Mouse (Mus musculus) G1E (cell line): ENCODE data around the gene Snai1. TPM values are rescaled to one million over a fixed set of nuclear protein-coding genes. Genes with fewer than 3 reads are reported as not detected.

Source experiments
- ATAC-seq: 2 replicates; pipeline ENCODE4 v1.8.0; 2016; ENCODE audit warnings: mild to moderate bottlenecking; ENCODE audit not compliant: insufficient number of reproducible peaks, poor library complexity, low FRiP score, severe bottlenecking; ENCODE audit errors: extremely low read depth
- DNase-seq: peaks from one replicate; pipeline ENCODE4 v3.0.0; 2012; ENCODE audit warnings: low spot score
- H3K27me3 ChIP-seq: 2 replicates; pipeline ENCODE4 v1.6.1; 2012; ENCODE audit warnings: mild to moderate bottlenecking, low read length, inconsistent platforms; ENCODE audit not compliant: insufficient read depth
- H3K36me3 ChIP-seq: replicated peaks from 2 replicates; pipeline ENCODE3; 2012; ENCODE audit warnings: mild to moderate bottlenecking, inconsistent platforms
- H3K4me1 ChIP-seq: 2 replicates; pipeline ENCODE4 v1.6.1; 2012; ENCODE audit warnings: low read depth, low read length, inconsistent platforms, mixed read lengths; ENCODE audit not compliant: insufficient read depth
- H3K4me3 ChIP-seq: 2 replicates; pipeline ENCODE4 v1.5.1; 2012; ENCODE audit warnings: low read depth, mild to moderate bottlenecking, inconsistent platforms, low read length, moderate library complexity, mixed read lengths
- H3K9me3 ChIP-seq: replicated peaks from 2 replicates; pipeline ENCODE4 v1.6.1; 2012; ENCODE audit warnings: inconsistent platforms
- CTCF ChIP-seq: IDR thresholded peaks from 2 replicates; pipeline ENCODE4 v1.5.1; 2012; ENCODE audit warnings: low read depth, low read length, inconsistent platforms, mixed read lengths
- GATA1 ChIP-seq: IDR thresholded peaks from 2 replicates; pipeline ENCODE4 v1.6.1; 2012; ENCODE audit warnings: borderline replicate concordance, low read length, inconsistent platforms, mixed read lengths
- GATA2 ChIP-seq: IDR thresholded peaks from 2 replicates; pipeline ENCODE4 v1.6.1; 2012; ENCODE audit warnings: low read depth, low read length, inconsistent platforms, borderline replicate concordance
- POLR2AphosphoS5 ChIP-seq: IDR thresholded peaks from 2 replicates; pipeline ENCODE4 v1.6.1; 2012; ENCODE audit warnings: low read depth, low read length, inconsistent platforms; ENCODE audit not compliant: insufficient replicate concordance
- TAL1 ChIP-seq: conservative IDR thresholded peaks from 2 replicates; pipeline ENCODE4 v1.6.1; 2012; ENCODE audit warnings: low read depth, low read length, inconsistent platforms, mixed read lengths
- polyA plus RNA-seq: library from polyadenylated mRNA; stranded (reverse); fragments of >175 nt; gene quantifications from 2 replicates; pipeline ENCODE4 v1.2.3, GENCODE M21; 2012
- total RNA-seq, 2 experiments: library from RNA; stranded (forward) in 1 of 2; stranded (reverse) in 1 of 2; fragments of 200-1000 nt in 1 of 2; fragments of >200 nt in 1 of 2; fragmentation: Nextera tagmentation in 1 of 2; gene quantifications; 2 replicates each; pipeline ENCODE4 v1.2.3; 2014 to 2017

The Snai1 gene
- total and polyA plus RNA-seq, 3 experiments = not detected

DNA sequence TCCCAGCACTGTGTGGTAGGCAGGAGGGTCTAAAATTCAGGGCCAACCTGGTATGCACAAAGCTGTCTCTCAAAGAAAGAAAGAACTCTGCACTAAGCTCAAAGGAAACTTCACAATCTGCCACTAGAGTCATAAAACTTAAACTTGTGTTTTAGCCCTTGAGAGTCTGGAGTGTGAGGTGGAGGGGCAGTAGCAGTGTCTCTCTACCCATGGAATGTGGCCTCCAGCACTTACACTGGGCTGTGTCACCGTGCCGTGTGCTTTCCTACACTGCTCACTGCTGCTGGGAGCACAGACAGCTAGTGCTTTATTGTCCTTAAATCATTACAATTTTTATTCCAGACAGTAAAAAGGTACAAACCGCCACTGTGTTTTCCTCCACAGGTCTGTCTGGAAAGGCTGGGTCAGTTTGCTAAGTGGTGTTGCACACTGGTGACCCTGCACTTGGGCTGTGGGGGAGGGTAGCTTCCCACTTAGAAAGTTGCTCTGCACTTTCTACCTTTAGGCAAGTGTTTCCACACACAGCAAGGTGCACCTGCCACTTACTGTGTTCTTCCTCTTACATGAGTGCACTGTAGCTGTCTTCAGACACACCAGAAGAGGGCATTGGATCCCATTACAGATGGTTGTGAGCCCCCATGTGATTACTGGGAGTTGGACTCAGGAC, 30.1 kb upstream of the Snai1 start:
- Histone ChIP-seq H3K4me3 (no peak overlapping the region), H3K36me3 (peaks cover 85% of the 10 kb centered on the region), H3K9me3 (no peaks in the 10 kb centered on the region), H3K4me1 (peaks cover 57% of the 10 kb centered on the region), H3K27me3 (no peaks in the 10 kb centered on the region)
- TF ChIP-seq POLR2AphosphoS5 = no peak
- no peak for TF ChIP-seq TAL1
- no peak for TF ChIP-seq GATA1
- no peak for TF ChIP-seq CTCF
- no peak for TF ChIP-seq GATA2
- DNase-seq = no peak
- no peak for ATAC-seq

DNA sequence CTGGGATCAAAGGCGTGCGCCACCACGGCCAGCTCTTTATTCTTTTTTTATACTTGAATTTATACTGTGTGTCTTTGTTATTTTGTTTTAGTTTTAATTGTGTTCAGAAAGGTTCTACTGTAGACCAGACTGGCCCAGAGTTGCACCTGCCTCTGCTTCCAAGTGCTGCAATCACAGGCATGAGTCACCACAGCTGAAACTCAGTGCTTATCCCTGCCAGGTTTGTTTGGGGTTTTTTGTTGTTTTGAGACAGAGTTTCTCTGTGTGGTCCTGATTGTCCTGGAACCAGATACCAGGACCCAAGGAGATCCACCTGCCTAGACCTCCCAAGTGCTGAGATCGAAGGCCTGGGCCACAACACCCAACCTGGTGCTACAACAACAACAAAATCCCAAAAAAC, 29.4 kb upstream of the Snai1 start:
- Histone ChIP-seq H3K27me3 (no peaks in the 10 kb centered on the region), H3K4me3 (no peak overlapping the region), H3K4me1 (peaks cover 54% of the 10 kb centered on the region), H3K36me3 (peaks cover 92% of the 10 kb centered on the region), H3K9me3 (no peaks in the 10 kb centered on the region)
- no peak for DNase-seq
- no peak for ATAC-seq
- no peak for TF ChIP-seq CTCF
- no peak for TF ChIP-seq GATA2
- TF ChIP-seq POLR2AphosphoS5 = no peak
- no peak for TF ChIP-seq GATA1
- no peak for TF ChIP-seq TAL1

DNA sequence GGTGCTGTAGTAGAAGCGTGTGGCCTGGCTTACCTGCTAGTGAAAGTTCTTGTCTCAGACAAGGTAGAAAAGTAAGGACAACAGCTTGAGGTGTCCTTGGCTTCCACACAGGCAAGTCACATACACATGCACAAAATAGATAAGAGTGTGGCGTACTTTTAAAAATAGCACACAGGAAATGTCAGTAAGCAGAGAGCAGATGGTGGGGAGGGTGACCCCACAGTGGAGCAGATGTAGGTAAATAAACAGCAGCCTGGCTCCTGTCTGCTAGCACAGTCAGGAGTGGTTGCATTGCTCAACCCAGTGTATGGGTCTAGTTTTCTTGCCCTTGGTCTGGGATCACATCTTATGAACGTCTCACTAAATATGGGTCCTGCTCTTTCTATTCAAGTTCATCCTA, 27.5 kb upstream of the Snai1 start:
- peak; percentile 86 for ATAC-seq
- peaks cover 96% of the 10 kb centered on the region for H3K36me3 ChIP-seq
- H3K4me3 ChIP-seq = no peak overlapping the region
- peaks cover 35% of the 10 kb centered on the region for H3K4me1 ChIP-seq
- no peak for TF ChIP-seq GATA1
- TF ChIP-seq TAL1 = 0 out of 2 replicates have a peak, but pooled peaks have one; percentile 11
- TF ChIP-seq CTCF = no peak
- no peaks in the 10 kb centered on the region for H3K27me3 ChIP-seq
- no peak for DNase-seq
- no peaks in the 10 kb centered on the region for H3K9me3 ChIP-seq

DNA sequence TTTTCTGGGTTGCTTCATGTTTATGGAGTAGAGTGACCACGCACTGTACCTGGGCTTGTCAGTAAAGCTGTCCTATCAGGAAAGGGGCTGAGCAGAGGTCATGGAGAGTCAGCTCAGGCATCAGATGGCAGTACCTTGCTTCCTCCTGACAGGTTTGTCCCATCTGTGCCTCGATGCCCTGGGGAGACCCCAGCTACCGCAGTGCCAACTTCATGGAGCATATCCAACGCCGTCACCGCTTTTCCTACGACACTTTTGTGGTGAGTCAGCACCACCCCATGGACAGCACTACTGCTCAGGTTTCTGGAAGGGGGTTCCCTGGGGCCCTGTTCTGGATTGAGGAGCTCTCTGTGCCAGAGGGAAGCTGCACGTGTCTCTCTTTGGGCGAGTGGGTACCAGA, 25.6 kb upstream of the Snai1 start:
- peaks cover 97% of the 10 kb centered on the region for H3K36me3 ChIP-seq
- no peak for ATAC-seq
- H3K4me3 ChIP-seq = no peak overlapping the region
- no peaks in the 10 kb centered on the region for H3K27me3 ChIP-seq
- no peak for TF ChIP-seq POLR2AphosphoS5
- TF ChIP-seq TAL1 = no peak
- peaks cover 21% of the 10 kb centered on the region for H3K4me1 ChIP-seq
- no peak for DNase-seq
- H3K9me3 ChIP-seq = no peaks in the 10 kb centered on the region

DNA sequence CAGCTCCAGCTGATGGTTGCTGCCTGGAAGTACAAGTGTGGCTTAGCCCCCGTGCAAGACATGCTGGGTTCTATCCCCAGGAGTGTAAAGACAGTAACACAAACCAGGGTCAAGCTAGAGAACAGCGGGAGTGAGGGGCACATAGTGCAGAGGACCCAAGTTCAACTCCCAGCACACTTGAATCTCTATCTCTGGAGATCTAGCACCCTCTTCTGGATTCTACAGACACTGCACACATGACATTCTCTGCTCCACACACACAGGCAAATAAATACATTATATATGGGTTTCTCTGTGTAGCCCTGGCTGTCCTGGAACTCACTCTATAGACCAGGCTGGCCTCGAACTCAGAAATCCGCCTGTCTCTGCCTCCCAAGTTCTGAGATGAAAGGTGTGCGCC, 25.0 kb upstream of the Snai1 start:
- H3K36me3 ChIP-seq = peaks cover 97% of the 10 kb centered on the region
- TF ChIP-seq POLR2AphosphoS5 (no peak), GATA2 (no peak), CTCF (peak; percentile 11; the same call in 1 of the 2 replicates), GATA1 (no peak)
- H3K4me3 ChIP-seq = no peak overlapping the region
- no peaks in the 10 kb centered on the region for H3K27me3 ChIP-seq
- H3K4me1 ChIP-seq = peaks cover 17% of the 10 kb centered on the region
- DNase-seq (no peak), ATAC-seq (no peak; the same call in 1 of the 2 replicates)
- H3K9me3 ChIP-seq = no peaks in the 10 kb centered on the region

DNA sequence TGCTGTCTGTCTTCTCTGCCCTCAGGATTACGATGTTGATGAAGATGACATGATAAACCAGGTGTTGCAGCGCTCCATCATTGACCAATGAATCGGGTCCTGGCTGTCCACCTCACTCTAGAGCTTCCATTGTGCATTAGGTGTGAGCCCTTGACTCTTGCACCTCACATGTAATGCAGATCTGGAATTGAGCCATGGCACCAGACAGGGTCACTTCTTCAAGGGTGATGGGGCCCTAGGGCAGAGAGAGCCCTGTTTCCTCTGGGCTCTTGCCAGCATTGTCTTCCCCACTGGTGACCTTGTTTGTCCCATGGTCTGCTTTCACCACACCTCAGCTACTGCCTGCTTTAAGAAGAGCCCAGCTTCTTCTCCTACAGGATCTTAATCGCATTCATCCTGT, 23.4 kb upstream of the Snai1 start:
- peaks cover 90% of the 10 kb centered on the region for H3K36me3 ChIP-seq
- DNase-seq = no peak

DNA sequence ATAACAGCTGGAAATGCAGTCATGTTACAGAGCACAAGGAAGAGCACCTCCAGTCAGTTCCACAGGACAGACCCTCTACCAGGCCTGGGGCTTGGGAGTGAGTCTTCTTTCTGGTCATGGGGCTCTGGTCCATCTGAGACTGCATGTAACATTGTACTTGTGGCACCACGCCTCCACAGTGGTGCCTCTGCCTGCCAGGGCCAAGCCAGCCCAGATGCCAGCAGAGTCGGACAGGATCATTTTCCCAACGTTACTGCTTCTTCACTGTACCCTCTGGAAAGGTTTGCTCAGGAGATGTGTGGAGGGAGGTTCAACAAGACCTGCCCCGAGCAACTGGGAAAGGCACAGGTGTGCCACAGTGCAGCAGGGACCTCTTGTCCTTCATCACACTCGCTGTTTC, 22.3 kb upstream of the Snai1 start:
- Histone ChIP-seq H3K27me3 (no peaks in the 10 kb centered on the region), H3K36me3 (peaks cover 81% of the 10 kb centered on the region), H3K4me1 (peaks cover 4% of the 10 kb centered on the region), H3K4me3 (no peak overlapping the region), H3K9me3 (no peaks in the 10 kb centered on the region)
- no peak for DNase-seq
- ATAC-seq = no peak
- TF ChIP-seq GATA2 (no peak), POLR2AphosphoS5 (no peak), TAL1 (no peak), CTCF (no peak), GATA1 (no peak)

More for the DNA sequence above, 23.4 kb upstream of the Snai1 start:
- no peak for ATAC-seq
- no peak for TF ChIP-seq GATA1
- TF ChIP-seq POLR2AphosphoS5 = no peak
- no peak for TF ChIP-seq CTCF
- TF ChIP-seq TAL1 = no peak
- no peak for TF ChIP-seq GATA2
- Histone ChIP-seq H3K27me3 (no peaks in the 10 kb centered on the region), H3K4me1 (peaks cover 13% of the 10 kb centered on the region), H3K9me3 (no peaks in the 10 kb centered on the region), H3K4me3 (no peak overlapping the region)
